Mouse (Mus musculus) MEL-GATA-1-ER (cell line): ENCODE results near the gene Wfikkn1.
"Not testable (repeated sequence)": the region's sequence is repeated elsewhere in the genome, so short reads cannot be mapped to it uniquely, and the experiment has no call there.

Source experiments
- DNase-seq: peaks from one replicate; pipeline ENCODE4 v3.0.0-alpha.2; 2012; ENCODE audit warnings: low read depth; ENCODE audit errors: extremely low read depth

The Wfikkn1 gene

GRCm38 (mm10) chr17:25885636-25886035 is 5.0 kb upstream of the Wfikkn1 start:
- no peak for DNase-seq

DNA sequence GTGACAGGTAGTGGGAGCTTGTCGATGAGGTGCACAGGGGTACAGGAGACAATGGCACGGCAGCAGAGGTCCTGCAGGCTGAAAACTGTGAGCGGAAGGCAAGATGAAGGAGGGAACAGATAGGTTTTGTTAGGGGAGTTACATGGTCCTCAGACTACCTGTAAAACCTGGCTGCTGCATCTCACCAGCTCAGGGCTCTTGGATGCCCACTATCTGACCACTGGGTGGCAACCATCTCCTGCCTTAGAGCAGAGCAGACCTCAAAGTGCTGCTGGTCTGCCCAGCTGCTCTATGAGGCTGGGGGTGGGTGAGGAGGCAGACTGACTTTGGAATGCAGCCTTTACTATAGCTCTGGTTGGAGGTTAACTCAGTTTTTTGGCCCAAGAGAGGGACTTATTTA is 3.2 kb upstream of the Wfikkn1 start:
- no peak for DNase-seq

GRCm38 (mm10) chr17:25883268-25883667 is 2.6 kb upstream of the Wfikkn1 start:
- no peak for DNase-seq

- DNase-seq = no peak
Measured at GRCm38 (mm10) chr17:25882306-25882705, 1.6 kb upstream of the Wfikkn1 start.

GRCm38 (mm10) chr17:25881691-25882090 is 1.0 kb upstream of the Wfikkn1 start:
- no peak for DNase-seq

- DNase-seq = no peak
Measured at GRCm38 (mm10) chr17:25880913-25881641, 419 bp upstream of the Wfikkn1 start.

GRCm38 (mm10) chr17:25879750-25880149 is 908 bp downstream of the Wfikkn1 start:
- no peak for DNase-seq

DNA sequence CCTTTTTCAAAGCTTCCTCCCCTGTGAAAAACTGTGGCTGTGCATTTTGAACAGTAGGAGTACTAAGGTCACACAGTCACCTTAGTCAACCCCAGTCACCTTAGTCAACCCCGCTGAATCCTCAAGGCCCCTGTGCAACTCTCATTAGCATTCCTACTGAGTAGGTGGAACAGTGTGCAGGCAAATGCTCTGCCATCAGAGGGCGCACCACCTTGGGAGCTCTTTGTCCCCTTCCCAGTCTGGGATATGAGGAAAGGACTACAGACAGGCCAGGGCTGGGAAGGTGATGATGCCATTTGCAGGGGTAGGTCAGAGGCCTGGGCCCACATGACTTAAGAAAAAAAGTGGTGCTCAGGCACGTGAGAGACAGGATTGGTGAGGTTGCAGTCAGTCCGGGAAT is 1.4 kb downstream of the Wfikkn1 start:
- no peak for DNase-seq

DNA sequence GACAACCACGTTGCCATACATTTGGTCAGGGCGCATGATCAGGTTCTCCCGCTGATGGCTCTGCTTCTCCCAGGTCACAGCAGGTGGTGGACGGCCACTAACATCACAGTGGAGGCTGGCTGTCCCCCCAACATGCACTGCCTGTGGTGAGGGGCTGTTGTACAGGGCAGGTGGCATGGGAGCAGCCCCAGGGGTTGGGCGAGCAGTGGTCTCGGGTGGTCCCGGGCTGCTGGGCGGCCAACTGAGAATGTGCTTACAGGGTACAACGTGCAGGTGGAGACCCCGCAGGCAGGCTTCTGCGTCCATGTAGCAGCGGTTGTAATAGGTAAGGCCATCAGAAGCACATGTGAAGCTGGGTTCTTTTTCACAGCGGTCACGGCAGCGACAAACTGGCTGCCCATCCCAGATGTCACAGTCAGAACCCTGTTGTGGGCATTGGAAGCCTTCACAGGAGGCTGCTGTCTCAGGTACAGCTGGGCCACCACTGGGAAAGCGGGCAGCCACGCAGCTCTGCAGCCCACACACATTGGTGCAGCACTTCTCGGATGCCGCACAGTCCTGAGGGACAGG is 2.0 kb downstream of the Wfikkn1 start:
- DNase-seq = no peak

GRCm38 (mm10) chr17:25877741-25878610 is 2.7 kb downstream of the Wfikkn1 start:
- DNase-seq = no peak

GRCm38 (mm10) chr17:25877025-25877424 is 3.6 kb downstream of the Wfikkn1 start:
- no peak for DNase-seq

DNA sequence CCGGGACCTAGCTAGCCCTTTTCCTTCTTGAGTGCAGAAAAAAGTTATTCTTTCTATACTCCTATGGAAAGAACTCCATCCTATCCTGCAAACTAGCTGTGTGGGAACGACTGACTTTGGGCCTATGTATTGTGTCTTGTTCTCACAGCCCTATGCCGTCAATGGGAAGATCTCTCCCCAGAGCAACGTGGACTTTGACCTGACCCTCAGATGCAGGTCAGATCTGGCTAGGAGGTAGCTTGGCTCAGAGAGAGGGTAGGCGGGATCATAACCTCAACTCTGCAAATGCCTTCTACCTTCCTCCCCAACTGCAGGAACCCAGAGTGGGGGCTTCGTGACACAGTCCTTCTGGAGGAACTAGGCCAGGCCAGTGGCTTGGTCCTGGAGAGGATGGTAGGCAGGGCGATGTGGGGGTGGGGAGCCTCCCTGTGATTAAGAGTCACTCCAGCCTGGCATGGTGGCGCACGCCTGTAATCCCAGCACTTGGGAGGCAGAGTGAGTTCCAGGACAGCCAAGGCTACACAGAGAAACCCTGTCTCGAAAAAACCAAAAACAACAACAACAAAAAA is 4.2 kb downstream of the Wfikkn1 start:
- DNase-seq = no peak

DNA sequence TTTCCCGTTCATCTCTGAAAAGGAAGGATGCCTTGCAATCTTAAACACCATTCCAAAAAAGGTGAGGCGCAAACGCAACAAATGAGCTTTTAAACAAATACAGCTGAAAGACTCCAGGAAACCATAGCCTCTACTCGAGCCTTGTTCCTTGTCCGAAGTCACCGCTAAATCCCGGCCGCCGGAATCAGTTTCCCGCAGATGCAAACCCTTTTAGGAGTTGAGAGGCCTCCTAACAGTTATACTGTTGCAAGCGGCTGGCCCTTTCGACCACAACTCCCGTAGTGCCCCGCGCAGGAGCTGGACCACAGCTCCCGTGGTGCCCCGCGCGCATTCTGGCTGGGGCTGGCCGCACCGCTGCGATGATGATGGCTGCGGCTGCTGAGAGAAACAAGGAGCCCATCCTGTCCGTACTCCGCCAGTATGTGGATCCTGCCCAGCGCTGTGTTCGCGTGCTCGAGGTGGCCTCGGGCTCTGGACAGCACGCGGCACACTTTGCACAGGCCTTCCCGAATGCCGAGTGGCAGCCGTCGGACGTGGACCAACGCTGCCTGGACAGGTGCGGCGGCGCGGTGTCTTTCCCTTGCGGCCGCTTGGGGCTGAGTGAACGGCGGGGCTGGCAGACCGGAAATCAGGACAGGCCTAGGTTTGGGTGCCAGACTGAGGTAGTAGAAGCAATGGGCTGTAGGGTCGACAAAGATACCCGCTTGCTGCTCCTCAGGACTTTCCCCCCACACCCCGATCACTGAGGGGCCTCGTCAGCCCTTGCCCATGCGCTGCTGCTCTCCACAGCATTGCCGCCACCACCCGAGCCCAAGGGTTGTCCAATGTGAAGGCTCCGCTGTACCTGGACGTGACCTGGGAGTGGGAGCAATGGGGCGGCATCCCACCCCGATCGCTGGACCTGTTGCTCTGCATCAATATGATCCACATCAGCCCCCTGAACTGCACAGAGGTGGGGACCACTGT is 5.2 kb downstream of the Wfikkn1 start:
- DNase-seq = peak; percentile 71

DNA sequence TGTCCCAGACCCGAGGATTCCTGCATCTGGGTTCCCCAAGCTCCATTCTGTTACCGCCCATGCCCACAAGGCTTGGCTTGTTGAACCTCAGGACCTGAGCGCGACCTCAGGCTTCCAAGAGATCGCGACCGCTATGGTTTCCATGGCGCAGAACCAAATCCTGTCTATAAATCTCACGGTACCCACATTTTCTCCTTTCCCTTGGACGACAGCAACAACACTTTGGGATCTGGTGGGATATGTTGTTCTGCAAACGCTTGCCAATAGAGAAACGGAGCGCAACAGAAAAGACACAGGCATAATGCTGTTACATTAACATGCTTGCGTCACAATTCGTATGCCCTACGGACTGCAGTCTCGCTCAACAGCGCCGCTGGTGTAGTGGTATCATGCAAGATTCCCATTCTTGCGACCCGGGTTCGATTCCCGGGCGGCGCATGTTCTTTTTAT is 5.9 kb downstream of the Wfikkn1 start, which contains the start of gene Mettl26:
TSS of gene Mettl26 (plus strand) at position 354 of the 450 bp plus-strand sequence.
- peak; percentile 77 for DNase-seq

GRCm38 (mm10) chr17:25874148-25874720 is 6.4 kb downstream of the Wfikkn1 start:
- DNase-seq = peak; percentile 12

DNA sequence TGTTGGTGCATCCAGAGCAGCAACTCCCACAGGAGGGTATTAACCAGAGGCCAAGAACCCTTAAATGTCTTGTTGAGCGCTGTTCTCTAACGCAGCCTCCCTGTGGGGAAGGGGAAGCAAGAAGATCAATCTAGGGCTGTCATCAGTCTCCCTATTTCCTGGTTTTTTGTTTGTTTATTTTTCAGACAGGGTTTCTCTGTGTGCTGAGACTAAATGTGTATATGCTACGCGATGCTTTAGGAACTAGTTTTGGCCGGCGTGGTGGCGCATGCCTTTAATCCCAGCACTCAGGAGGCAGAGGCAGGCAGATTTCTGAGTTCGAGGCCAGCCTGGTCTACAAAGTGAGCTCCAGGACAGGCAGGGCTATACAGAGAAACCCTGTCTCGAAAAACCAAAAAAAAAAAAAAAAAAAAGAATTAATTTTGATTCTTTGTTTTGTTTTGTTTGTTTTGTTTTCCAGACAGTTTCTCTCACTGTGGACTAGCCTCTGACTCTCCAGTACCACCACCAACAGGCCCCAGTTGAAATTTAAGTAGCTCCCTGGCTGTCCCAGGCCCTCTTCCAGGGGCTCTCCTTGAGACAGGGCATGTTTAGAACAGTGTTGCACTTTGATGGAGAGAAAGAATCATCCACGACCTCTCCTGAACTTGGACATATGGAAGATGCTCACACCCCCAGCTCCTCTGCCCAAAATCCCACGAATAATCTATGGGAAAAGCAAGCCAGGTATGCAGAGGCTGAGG is 7.1 kb downstream of the Wfikkn1 start:
- DNase-seq = peak; percentile 53

DNA sequence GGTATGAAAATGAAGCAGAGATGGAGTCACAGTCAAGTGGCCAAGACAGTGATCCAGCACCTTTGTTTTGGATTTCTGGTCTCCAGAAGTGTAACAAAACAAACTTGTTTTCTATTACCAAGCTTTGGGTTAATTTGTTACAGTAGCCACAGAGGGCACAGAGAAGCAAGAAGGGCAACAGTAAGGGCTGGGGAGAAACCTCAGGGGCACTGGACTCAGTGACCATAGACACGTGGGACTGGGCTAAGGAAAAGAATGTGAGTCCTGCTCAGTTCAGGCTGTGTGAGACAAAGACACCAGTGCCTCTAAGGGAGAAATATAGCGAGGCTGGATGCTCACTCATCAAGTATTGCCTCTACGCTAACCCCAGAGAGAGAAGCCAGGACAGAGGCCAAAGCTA is 8.0 kb downstream of the Wfikkn1 start:
- DNase-seq = no peak

GRCm38 (mm10) chr17:25871566-25871965 is 9.1 kb downstream of the Wfikkn1 start:
- DNase-seq = not testable (repeated sequence)

DNA sequence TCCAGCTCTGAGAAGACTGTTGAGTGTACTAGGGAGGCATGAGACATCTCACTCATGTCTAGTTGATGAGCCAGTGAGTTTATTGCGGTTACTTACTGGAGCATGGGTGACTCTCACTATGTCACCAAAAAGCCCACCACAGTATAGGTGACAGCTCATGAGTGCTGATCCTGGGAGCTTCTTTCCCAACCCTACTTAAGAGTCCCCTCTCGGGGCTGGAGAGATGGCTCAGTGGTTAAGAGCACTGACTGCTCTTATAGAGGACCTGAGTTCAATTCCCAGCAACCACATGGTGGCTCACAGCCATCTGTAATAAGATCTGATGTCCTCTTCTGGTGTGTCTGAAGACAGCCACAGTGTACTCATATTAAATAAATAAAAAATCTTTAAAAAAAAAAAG is 10.7 kb downstream of the Wfikkn1 start:
- DNase-seq = no peak
